Mouse (Mus musculus) testis, adult 10 weeks (tissue): ENCODE measurements around the gene Nop10. TPM values are rescaled to one million over a fixed set of nuclear protein-coding genes. Genes with fewer than 3 reads are reported as not detected.

Experiments used
- polyA plus RNA-seq: library from polyadenylated mRNA; stranded (reverse); fragments of 350-450 nt; fragmentation: Illumina TruSeq; extraction: RNeasy Lipid Tissue Mini Kit (QIAGEN cat#74804); gene quantifications from one replicate; pipeline ENCODE4 v1.2.3, GENCODE M21; 2014; ENCODE audit warnings: low read depth, low replicate concordance

Gene Nop10
- polyA plus RNA-seq: 45.7 TPM

GRCm38 (mm10) chr2:112261748-112262653 is at the start of gene Nop10:
Gene Nop10 (plus strand): TSS chr2:112261926.

DNA sequence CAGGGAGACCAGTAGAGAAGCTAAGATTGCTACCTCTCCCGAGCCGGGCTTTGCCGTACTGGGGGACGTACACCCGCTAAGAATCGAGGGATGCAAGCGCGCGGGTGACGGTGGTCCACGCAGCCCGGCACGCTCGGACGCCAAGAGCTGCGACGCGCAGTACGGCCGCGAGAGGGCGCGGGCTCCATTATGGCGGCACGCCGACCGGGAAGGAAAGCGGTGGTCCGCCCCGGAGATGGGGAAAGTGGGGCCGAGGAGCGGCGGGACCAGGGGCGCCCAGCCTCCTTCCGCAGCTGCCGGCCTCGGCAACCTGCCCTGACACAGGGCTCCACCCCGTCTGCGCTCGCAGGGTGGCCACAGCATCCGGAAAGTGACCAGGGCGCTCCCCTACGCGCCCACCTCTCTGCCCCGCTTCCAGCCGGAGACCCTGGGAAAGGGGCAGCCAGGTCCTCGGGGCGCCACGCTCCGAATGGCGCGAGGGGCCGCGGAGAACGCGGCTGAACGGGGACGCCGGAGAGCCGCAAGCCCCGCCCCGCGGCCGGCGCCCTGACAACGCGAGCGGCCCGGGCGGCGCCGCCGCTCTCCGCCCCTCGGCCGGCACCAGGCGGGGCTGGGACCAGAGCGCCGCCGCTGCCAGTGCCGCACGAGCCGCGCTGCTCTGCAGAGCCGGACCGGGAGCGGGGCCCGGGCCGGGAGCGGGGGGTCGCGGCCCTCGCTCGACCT is 22.4 kb upstream of the Nop10 start, which contains the start of gene Lpcat4:
Gene Lpcat4, plus strand, starts transcription at position 257 of the 723 bp plus-strand sequence.

DNA sequence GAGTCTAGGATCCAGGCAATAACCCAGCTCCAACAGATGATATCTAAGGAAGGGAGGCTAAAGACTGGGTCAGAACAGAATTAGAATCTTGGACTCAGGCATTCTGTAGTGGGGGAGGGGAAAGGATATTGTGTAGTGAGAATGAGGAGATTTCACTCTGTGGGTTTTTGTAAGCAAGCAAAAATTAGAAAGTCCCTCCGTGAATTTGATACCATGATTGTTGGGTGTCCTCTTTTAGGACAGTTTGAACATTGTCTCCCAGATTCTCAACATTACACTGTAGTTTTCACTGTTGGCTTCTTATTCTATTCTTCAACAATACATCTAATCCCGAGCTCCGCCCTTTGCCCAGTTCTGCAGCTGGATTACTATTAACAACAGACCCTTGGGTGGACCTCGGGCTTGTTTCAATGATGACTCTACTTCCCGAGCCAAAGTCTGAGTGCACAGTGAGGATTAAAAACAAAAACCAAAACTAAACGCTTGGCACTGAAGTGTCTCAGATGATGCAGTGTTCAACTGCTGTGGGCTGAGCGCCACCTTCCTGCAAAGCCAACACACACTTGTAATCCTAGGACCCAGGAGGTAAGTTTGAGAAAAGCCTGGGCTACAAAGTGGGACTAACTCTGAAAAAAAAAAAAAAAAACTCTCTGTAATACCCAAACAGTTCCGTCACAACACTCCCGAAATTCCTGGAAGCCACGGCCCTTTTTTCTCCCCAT is 2.3 kb upstream of the Nop10 start, which contains the start of gene Nutm1:
Gene Nutm1, minus strand, starts transcription at position 51 of the 722 bp plus-strand sequence.

DNA sequence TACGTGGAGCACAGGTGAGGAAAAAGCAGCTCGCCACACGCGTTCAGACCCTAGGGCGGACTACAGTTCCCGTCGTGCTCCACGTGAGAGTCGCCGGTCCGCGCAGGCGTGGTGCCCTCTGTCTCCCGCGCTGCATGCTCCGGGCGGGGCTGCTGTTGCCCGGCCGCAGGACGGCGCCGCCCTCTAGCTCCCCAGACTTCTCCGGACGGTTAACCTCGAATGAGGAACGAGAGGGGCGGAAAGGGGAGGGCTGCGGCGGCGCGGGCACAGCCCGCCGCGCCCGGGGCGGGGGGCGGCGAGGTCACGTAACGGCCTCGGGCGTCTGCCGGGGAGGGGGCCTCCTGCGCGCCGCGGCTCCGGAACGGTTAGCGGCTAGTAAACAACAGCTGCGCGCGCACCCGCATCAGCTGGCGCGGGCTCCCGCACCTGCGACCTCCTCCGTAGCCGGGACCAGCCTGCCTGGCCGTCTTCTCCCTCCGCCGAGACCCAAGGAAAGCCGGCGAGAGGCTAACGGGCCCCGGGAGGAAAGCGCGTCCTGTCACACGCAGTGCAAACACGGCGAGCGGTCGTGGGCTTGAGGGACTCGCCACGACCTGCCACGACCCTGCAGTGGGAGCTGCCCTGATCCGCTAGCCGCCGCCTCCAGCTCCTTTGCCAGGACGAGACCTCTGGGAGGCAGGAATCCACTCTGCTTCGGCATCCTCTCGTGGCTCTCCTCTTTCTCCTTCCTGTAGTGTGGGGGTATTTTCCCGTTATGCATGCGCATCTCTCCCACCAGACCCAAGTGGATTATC is 3.9 kb downstream of the Nop10 start, which contains the start of gene Slc12a6:
Gene Slc12a6, plus strand, starts transcription at position 378 of the 794 bp plus-strand sequence.

DNA sequence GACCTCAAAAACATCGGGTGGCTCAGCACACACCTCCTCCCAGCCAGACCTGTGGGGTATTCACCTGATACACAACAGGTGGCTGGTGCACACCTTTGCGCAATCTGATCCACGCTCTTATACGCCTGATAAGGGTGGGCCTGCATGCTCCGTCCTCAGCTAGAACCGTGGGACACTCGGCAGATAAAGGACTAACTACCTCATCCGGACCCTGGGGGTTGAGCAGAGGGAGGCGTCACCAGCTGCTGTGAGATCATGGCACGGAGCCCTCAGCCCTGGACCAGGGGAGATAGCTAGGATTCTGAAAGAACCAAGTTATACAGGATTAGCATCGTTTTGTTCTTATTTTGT is 4.5 kb downstream of the Nop10 start, which contains the start of gene Gm21985:
Gene Gm21985, plus strand, starts transcription at position 73 of the 351 bp plus-strand sequence.

Other genes starting within 250 kb of the Nop10 start
- not detected for gene Olfr1310, start 249.2 kb upstream of the Nop10 start, polyA plus RNA-seq
- gene Olfr1311, start 237.5 kb upstream of the Nop10 start, polyA plus RNA-seq: not detected
- not detected for gene Olfr1312, start 211.7 kb upstream of the Nop10 start, polyA plus RNA-seq
- gene Olfr1313, start 184.1 kb upstream of the Nop10 start, polyA plus RNA-seq: not detected
- gene Olfr1314, start 165.1 kb upstream of the Nop10 start, polyA plus RNA-seq: not detected
- gene Olfr1315-ps1, start 146.5 kb upstream of the Nop10 start, polyA plus RNA-seq: not detected
- not detected for gene Olfr1316, start 126.9 kb upstream of the Nop10 start, polyA plus RNA-seq
- gene Olfr1317, start 121.6 kb upstream of the Nop10 start, polyA plus RNA-seq: not detected
- not detected for gene Olfr1318, start 107.7 kb upstream of the Nop10 start, polyA plus RNA-seq
- 1.7 TPM for gene Lpcat4, start 22.5 kb upstream of the Nop10 start, polyA plus RNA-seq
- gene Nutm1, start 2.6 kb upstream of the Nop10 start, polyA plus RNA-seq: 21.3 TPM
- gene Slc12a6, start 3.9 kb downstream of the Nop10 start, polyA plus RNA-seq: 46.9 TPM
- not detected for gene Gm21985, start 4.4 kb downstream of the Nop10 start, polyA plus RNA-seq
- gene Emc4, start 106.1 kb downstream of the Nop10 start, polyA plus RNA-seq: 83.6 TPM
- gene Katnbl1, start 117.3 kb downstream of the Nop10 start, polyA plus RNA-seq: 16.3 TPM
- gene Emc7, start 193.1 kb downstream of the Nop10 start, polyA plus RNA-seq: 30.9 TPM
- gene Chrm5, start 218.8 kb downstream of the Nop10 start, polyA plus RNA-seq: not detected
- 117 TPM for gene Aven, start 231.0 kb downstream of the Nop10 start, polyA plus RNA-seq